Mouse (Mus musculus): ENCODE measurements around the gene Cd27.

Cd27 gene

DNA sequence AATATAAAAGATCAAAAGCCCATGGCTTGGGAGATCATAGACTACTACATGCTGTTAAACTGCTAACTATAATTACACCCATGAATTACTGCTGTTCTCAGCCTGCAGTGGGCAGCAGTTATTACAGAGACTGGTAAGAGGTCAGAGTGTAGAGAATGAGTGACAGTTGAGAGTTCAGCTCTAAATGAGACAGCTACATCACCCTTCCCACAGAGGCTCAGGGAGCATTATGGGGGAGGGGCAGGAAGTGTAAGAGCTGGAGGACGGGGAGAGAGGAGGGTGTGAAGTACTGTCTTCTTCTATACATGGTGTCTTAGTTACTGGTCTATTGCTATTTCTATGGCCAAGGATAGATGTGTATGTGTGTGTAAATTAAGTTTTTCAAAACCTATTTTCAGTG lies 7.7 kb upstream of the Cd27 start:
- no peak for DNase-seq (ENCODE audit: low spot score)

DNA sequence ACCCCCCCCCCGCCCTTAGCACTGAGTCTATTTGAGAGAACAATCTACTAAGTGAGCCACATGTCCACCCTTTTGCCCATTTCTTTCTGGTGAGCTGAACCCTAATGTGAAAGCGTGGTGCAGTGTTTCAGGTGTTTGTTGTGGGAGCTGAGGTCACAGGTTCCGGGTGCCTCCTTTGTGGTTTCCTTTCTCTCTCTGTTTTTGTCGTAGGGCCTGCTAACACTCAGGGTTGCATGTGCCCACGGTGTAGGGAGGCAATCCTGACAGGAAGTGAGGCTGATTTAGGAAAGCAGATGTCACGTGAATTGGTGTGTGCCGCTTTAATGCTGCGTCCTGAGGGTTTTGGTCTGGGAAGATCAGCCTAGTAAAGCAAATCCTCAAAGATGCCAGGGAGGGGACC lies 4.8 kb upstream of the Cd27 start:
- DNase-seq (ENCODE audit: low spot score) = no peak

DNA sequence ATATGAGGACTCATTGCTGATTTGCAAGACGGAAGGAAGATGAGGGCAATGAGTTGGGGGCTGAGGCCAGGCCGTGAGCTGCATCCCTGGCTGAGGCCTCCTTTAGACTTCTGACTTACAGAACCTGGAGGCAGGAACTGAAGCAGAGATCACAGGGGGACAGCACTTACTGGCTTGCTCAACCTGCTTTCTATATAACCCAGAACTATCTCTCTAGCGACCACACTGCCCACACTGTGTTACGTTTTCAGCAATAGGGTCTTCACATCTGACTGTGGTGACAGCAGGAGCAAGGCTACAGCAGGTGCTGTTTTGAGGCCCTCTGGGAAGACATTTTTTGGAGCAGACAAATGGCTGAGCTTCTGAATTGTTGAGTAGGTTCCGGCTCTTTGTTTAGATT lies 3.8 kb upstream of the Cd27 start:
- no peak for DNase-seq (ENCODE audit: low spot score)

DNA sequence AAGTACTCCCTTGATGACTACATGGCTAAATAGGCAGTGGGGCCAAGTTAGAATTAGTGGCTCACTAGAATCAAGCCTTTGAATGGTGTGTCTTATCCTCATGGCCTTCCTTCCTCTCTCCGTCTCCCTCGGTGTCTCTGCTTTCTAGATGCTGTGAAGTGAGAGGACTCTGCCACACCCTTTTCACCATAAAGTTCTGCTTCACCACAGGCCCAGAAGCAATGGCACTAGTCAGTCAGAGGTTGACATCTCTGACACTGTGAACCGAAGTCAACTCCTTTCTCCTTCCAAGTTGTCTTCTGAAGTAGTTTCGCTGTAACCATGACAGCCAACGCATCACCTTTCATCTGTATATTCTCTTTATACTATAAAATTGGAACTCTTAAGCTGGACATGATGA lies 2.7 kb upstream of the Cd27 start:
- DNase-seq (ENCODE audit: low spot score) = no peak

DNA sequence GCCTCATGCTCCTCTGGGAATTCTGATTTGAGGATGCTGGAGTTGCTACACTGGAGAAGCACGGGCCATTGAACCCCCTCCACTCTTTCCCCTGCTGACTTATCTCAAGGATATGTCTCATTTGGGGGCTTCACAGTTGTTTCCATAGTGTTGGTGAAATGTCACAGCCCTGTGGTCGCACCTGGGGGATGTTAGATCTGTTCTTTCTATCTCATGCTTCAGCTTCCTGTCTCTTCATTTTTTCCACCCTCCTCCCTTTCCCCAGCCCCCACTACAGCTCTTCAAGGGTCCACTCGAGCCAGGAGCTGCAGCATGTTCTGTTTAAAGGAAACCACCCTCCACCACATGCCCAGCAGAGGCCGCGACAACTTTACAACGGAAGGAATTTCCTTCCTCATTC lies 1.6 kb upstream of the Cd27 start:
- no peak for DNase-seq (ENCODE audit: low spot score)

DNA sequence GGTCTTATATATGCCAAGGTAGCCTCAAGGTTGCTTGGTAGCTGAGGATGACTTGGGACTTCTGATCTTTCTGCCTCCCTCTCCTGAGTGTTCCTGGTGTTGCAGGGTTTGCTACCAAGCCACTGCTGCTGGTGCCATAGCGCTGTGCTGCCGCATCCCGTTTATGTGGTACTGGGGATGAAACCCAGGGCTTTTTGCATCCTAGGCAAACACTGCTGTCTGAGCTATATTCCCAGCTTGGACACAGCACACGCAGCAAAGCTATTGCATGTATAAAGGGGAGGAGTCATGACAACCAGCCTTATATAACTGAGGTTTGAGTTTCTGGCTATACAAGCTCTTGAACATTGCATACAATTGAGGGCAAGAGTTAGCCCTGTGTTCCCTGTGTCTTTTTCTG lies 611 bp upstream of the Cd27 start:
- no peak for DNase-seq (ENCODE audit: low spot score)

DNA sequence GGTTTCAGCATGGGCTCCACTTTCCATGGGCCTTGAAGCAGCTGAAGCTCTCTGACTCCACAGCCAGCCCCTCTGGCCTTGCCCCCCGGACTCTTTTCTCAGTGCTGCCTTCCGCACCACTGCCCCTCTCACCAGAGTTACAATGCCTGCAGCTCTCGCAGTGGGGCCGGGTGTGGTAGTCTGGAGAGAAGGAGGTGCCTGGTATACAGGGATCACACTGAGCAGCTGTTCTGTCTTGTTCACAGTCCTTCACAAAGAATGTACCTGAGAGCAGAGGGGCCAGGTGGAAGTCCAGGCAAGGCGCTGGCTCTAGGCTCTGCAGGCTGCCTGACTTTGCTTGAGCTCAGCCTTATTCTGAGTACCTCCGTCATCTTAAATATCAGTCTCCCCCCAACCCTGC lies 469 bp downstream of the Cd27 start:
- DNase-seq (ENCODE audit: low spot score) = no peak

DNA sequence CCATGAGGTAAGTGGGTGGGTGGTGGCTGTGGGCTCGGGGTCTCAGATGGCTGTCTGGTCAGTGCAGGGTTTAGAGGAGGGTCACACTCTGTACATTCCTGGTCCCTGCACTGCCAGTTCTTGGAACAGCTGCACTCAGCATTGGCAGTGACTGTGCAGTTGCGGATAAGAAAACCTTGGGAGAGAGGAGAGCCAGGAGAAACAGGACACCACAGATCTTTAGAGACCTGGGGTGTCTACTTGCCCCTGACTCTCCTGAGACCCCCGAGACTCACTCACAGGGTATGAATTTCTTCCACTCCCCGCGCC lies 2.3 kb downstream of the Cd27 start:
- DNase-seq (ENCODE audit: low spot score) = no peak

DNA sequence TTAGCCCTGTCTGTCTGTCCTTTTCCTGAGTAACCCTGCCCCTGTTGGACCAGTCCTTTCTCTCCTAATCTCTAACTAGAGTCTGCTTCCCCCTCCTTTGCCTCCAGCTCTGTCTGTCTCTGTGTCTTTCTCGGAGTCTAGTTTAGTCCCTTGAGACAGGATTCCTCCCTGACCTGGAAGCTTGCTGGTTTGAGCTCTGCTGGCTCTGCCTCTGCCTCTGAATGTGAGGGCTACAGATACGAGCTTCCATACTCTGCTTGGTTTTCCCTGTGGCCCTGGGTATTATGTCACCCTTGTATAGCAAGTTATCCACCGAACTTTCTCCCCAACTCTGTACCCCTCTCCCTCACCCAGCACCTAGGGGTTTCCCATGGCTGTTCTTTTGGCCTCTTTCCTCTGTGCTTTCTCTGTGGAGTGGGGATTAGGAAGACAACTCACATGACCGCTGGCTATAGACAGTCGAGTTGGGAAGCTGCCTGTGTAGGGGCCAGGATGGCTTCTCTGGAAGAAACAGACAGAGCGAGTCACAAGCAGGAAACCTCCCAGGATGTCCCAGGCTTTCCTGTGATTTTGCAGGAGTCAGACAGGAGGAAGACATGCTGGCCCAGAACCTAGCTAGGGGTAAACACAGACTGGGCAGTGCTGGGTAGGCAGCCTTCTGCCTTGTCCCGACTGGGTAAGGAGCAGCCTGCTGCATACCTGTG lies 2.8 kb downstream of the Cd27 start:
- DNase-seq (ENCODE audit: low spot score) = no peak

DNA sequence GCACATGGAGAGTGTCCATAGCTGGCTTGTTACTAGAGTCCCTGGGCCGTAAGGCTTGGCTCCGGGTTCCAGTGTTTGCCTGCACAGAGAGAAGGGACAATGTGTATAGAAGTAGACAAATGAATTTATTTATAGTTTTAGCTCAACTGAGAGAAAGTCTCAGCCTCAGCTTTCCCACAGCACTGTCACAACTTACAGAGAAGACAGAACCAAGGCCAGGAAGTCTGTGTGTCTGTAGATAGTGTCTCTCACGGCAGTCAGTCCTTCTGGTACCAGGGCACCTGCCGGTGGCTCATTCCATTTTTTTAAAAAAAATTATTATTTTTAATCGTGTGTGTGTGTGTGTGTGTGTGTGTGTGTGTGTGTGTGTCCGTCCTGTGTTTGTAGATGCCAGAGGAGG lies 4.3 kb downstream of the Cd27 start:
- no peak for DNase-seq (ENCODE audit: low spot score)

DNA sequence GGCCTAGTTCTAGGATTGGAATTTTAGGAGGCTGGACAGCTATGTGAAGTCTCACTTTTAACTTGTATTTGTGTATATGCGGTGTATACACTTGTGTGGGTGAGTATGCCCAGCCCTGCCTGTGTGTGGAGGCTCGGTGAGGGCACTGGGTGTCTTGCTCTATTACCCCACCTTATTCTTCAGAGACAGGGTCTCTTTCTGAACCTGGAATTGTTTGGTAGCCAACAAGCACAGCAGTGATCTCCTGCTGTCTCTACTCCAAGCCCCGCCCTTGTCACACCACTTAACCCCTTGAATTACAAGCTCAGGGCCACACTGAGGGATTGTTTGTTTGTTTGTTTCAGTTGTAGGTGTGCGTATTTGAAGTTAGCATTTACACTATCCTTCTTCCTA lies 4.8 kb downstream of the Cd27 start:
- no peak for DNase-seq (ENCODE audit: low spot score)

DNA sequence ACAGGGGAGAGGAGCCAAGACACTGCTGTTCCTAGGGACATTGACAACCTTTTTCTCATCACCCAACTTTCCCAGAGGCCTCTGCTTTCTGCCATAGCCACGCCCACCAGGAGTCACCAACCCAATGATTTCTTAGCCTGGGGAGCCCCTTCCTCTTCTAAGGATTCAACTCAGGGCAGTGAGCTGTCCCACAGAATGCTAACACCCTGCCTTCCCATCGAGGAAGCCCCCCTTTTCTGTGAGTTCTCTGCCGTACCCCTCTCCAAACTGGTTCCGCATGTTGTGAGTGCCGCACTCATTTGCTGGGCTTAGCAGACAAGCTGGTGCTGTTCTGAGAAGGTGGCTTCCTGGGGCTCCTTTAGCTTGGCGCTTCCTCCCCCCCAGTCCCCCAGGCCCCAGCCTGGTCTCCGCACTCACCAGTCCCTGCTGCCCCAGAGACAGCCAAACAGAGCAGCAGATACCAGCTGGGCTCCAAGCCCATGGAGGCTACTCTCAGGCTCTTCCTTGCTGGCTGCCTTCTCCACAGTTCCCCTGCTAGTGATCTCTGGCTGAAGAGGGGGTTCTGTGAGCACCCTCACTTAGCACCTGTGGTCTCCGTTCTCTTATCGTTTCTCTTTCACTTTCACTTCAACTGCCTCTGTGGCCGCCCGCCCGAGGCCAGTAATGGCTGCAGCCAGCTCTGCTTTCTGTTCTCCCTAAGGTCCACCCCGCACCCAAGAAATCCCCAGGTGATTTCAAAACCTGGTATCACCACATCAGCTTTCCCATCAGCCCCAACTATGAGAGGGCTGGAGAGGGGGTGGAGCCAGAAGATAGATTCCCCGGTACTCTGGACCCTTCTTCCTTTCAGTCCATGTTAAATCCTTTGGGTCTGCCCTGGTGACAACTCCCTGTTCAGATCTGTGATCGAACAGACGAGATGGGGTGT lies 5.4 kb downstream of the Cd27 start, which contains the start of gene Tapbpl:
Gene Tapbpl, minus strand, starts transcription at position 744 of the 928 bp plus-strand sequence.
- DNase-seq (ENCODE audit: low spot score) = no peak

DNA sequence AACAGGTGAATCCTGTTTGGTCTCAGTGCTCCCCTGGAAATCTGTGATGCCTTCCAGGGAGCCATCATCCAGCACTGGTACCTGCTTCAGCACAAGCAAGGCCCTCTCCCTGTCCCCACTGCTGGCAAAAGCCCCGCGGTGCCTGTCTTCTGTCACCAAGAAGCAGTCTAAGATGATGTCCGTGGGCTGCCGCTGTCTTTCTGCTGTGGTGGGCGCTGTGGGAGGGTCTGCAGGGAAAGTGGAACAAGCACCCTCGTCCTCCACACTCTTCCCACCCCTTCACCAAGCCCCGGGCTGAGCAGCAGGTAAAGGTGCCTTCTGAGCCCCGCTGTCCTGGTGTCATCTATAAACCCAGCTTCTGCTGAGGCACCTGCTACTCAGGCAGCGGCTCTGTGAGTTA lies 6.2 kb downstream of the Cd27 start:
- no peak for DNase-seq (ENCODE audit: low spot score)

DNA sequence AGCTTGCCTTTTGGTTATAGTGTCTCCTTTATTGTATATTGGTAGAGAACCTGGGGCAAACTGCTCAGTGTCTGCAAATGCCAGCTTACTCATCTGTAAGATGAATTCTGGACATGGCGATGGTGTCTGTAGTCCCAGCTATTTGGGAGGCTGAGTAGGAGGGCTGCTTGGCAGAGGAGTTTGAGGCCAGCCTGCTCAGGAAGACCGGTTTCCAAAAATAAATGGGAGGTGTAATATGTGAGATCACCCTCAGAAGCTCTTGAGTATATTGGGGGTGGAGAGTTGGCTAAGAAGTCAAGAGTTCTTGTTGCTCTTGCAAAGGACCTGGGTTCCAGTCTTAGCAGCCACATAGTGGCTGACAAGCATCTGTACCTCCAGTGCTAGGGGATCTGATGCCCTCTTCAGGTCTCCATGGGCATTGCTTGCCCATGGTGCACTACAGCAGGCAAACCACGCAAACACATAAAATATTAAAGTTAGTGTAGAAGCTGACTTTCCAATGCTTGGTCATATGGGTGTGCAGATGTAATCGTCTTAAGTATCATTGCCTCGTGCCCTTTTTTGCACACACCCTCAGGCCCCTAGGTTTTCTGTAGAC lies 11.2 kb downstream of the Cd27 start:
- DNase-seq (ENCODE audit: low spot score) = no peak

DNA sequence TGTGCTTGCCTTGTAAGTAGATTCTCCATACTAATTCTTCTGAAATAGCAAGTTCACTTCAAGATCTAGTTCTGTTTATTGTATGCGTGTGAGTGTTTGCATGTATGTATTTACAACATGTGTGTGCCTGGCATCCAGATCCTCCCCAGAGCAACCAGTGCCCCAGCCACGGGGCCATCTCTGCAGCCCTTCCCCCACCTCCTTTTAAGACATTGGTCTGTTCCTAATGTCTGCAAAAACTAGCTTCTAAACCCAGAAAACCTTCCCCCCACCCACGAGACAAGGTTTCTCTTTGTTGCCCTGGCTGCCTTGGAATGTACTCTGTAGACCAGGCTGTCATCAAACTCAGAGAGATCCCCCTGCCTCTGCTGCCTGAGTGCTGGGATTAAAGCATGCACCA lies 14.2 kb downstream of the Cd27 start:
- DNase-seq (ENCODE audit: low spot score) = no peak

DNA sequence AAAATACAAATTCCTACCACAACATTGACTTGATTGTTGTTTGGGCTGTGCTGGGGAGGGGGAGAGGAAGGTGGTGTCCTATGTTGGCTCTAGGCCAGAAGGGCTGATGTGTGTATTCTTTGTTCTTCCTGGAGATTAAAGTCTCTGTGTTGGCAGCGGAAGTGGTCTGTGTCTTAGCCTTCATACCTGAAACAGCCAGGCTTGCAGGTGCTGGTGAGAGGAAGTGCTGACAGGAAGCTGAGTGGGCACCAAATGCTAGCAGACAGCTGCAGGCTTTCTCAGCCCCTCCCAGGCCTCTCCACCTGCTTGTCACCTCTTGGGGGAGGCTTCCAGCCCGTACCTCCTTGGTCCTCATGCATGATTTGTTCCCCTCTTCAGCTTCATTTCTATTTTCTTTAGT lies 14.7 kb downstream of the Cd27 start:
- DNase-seq (ENCODE audit: low spot score) = no peak

DNA sequence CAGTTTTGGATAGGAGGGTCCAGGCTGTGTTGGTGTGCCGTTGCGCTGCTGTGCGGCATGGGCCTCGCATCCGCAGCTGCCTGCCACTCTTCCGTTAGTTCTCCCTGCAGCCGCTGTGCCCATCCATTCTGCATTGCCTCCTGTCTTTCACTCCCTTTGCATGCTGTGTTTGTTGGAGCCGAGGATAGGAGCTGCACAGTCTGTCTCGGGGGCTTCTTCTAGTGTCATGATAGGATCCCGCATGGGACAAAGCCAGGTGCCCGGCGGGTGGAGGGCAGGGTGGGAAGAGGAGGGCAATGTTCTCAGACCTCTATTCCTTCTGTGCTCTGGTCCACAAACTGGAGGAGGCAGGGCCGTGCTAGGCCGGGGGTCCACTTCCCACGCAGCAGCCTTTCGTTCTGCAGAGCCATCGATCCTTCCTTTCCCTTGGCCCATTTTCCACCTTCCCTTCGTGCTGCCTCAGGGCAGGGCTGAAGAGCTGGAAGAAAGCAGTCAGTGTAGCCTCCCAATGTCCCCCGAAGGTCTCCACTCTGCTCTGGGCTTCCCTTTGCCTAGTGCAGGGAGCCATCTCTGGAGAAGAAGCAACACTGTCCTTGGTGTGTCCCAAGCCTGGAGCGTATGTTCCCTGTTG lies 15.6 kb downstream of the Cd27 start:
- DNase-seq (ENCODE audit: low spot score) = no peak

DNA sequence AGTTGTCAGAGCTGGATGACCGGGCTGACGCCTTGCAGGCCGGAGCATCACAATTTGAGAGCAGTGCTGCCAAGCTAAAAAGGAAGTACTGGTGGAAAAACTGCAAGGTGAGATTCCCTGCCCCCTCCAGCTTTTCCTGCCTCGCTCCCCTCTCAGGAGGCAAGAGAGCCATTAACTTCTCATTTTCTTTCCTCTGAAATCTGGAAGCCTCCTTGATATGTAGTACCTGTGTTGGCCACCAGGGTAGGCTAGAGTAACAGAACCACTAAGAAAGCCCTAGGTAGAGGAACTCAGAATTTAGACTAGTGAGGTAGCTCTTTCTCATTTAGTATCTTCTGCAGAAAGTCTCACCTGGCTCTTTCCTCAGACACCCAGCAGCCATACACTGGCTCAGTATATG lies 17.8 kb downstream of the Cd27 start:
- peak; percentile 79 for DNase-seq (ENCODE audit: low spot score)

DNA sequence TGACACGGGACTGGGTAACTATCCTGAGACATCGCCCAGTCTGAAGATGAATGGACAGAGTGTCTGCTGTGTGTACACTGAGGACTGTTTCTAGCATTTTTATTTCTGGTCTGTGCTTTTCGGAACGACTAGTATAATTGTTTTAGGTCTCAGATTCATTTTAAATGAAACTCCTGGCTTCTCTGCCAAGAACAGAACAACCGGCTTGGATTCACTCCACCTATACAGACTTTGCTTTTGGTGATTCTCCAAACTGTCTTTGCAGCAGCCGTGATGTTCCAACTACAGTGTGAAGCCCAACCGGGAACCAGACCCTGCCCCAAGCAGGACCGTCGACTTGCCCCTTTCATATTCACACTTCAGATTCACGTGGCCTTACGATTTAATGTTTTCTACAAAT lies 18.9 kb downstream of the Cd27 start:
- no peak for DNase-seq (ENCODE audit: low spot score)

DNA sequence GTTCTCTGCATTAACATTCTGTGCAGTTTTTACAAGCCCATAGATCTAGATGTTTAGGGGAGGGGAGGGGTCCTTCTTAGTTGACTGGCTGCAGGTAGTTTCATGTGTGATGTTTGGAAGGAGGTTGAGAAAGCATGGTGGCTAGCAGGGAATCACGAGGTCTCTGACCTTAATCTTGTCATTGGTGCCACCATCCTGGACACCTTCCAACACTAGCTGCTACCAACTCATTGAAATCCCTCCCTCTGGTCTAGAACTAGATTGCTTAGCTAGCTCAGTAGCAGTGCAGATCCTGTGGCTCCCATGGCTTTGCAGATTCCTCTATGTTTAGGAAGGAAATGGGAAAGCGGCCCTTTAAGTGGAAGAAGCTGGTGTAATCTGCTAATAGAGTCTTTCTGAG lies 19.9 kb downstream of the Cd27 start:
- no peak for DNase-seq (ENCODE audit: low spot score)

DNA sequence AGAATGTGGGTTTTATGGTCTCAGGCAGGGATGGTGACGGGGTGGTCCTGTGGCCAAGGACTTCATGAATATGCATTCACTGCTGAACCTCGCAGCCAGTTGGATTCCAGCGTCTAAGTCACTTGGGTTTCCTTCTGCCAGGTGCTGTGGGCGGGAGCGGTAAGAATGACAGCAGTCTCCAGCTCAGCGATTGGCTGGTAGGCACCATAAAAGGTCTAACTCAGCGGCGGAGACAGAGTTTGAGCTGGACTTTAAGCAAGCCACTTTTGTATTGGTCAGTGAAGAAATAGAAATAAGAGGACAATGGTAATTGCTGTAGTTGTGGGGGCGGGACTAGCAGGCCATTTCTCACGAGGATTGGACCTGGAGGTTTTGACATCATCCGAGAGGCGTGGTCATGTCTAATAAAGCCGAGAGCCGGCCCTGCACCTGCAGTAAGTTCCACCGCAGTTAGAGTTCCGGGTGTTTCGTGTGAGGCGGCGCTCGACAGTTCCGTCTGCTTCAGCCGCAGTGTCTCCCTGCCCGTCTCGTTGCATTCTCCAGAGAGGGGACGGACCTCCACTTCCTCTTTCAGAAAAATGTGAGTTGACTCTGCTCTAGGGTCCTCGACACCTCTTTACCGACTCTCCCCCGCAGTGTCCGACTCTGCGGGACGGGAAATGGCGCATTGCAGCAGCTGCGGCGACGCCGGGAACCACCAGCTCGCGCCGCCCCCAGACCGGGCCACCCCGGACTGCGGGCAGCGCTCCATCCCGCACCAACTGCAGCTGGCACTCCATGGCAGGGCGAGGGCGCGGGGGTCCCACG lies 21.5 kb downstream of the Cd27 start, which contains the start of gene Vamp1:
Gene Vamp1, plus strand, starts transcription at position 404 of the 807 bp plus-strand sequence.
- peak; percentile 97 for DNase-seq (ENCODE audit: low spot score)

DNA sequence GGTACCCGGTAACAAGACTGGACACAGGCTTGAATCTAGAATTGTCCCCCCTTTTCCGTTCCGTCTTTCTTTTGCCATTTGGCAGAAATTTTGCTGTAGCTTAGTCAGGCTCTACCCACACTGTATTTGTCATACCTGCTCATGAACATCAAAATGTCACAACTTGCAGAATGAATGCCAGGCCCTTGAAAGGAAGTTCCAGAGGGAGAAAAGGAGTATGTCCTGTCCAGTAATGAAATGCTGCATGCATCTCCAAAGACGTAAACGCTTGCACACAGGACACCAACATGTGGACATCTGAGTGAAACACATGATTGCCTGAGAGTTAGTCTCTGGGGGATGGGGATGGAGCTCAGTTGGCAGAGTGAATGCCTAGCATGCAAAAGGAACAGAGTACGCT lies 23.1 kb downstream of the Cd27 start:
- DNase-seq (ENCODE audit: low spot score) = no peak
